Mouse (Mus musculus): ENCODE results near the gene Eng. TPM values are rescaled to one million over a fixed set of nuclear protein-coding genes. Genes with fewer than 3 reads are reported as not detected.

The Eng gene
- polyA plus RNA-seq, 1 experiment from 2014 or later: 28.5 TPM

- DNase-seq (ENCODE audit: low spot score): no peak
Measured at GRCm38 (mm10) chr2:32621517-32621859, 24.9 kb upstream of the Eng start, which contains the start of gene Ak1. Ak1 (plus strand) TSS chr2:32621758.

GRCm38 (mm10) chr2:32624111-32624748 is 22.2 kb upstream of the Eng start:
- DNase-seq (ENCODE audit: low spot score): no peak

GRCm38 (mm10) chr2:32625212-32625872 is 21.1 kb upstream of the Eng start:
- DNase-seq (ENCODE audit: low spot score): no peak

GRCm38 (mm10) chr2:32625873-32626694 is 20.3 kb upstream of the Eng start:
- no peak for DNase-seq (ENCODE audit: low spot score)

- DNase-seq (ENCODE audit: low spot score): no peak
Measured at GRCm38 (mm10) chr2:32627266-32628043, 18.9 kb upstream of the Eng start.

GRCm38 (mm10) chr2:32628044-32628550 is 18.3 kb upstream of the Eng start:
- no peak for DNase-seq (ENCODE audit: low spot score)

- no peak for DNase-seq (ENCODE audit: low spot score)
Measured at GRCm38 (mm10) chr2:32628729-32629128, 17.7 kb upstream of the Eng start.

GRCm38 (mm10) chr2:32629276-32629976 is 17.0 kb upstream of the Eng start:
- DNase-seq (ENCODE audit: low spot score): peak; percentile 20

- no peak for DNase-seq (ENCODE audit: low spot score)
Measured at GRCm38 (mm10) chr2:32630036-32630435, 16.4 kb upstream of the Eng start.

- DNase-seq (ENCODE audit: low spot score): no peak
Measured at GRCm38 (mm10) chr2:32631046-32631445, 15.3 kb upstream of the Eng start.

GRCm38 (mm10) chr2:32631737-32632394 is 14.5 kb upstream of the Eng start:
- peak; percentile 83 for DNase-seq (ENCODE audit: low spot score)

GRCm38 (mm10) chr2:32633660-32634059 is 12.7 kb upstream of the Eng start:
- no peak for DNase-seq (ENCODE audit: low spot score)

- no peak for DNase-seq (ENCODE audit: low spot score)
Measured at GRCm38 (mm10) chr2:32634277-32635105, 11.9 kb upstream of the Eng start.

- no peak for DNase-seq (ENCODE audit: low spot score)
Measured at GRCm38 (mm10) chr2:32636617-32637016, 9.8 kb upstream of the Eng start.

- peak; percentile 89 for DNase-seq (ENCODE audit: low spot score)
Measured at GRCm38 (mm10) chr2:32637778-32638281, 8.6 kb upstream of the Eng start.

GRCm38 (mm10) chr2:32639632-32640031 is 6.8 kb upstream of the Eng start:
- no peak for DNase-seq (ENCODE audit: low spot score)

GRCm38 (mm10) chr2:32640550-32641051 is 5.8 kb upstream of the Eng start:
- no peak for DNase-seq (ENCODE audit: low spot score)

GRCm38 (mm10) chr2:32641810-32642209 is 4.6 kb upstream of the Eng start:
- no peak for DNase-seq (ENCODE audit: low spot score)

- no peak for DNase-seq (ENCODE audit: low spot score)
Measured at GRCm38 (mm10) chr2:32642813-32643212, 3.6 kb upstream of the Eng start.
